Mouse (Mus musculus) stomach, postnatal 0 days (tissue): ENCODE measurements around the gene Perm1. TPM values are rescaled to one million over a fixed set of nuclear protein-coding genes. Genes with fewer than 3 reads are reported as not detected.

Source experiments
- ATAC-seq: fragments of 200-750 bp; cut with Nextera tagmentation; 2 replicates; pipeline ENCODE4 v1.8.0; 2017; ENCODE audit not compliant: low FRiP score, low TSS enrichment
- DNase-seq: peaks from one replicate; pipeline ENCODE4 v3.0.0-alpha.2; 2016; ENCODE audit warnings: low spot score
- H3K27ac ChIP-seq: fragments of 300-500 bp; sonication (generic); replicated peaks from 2 replicates; pipeline ENCODE4 v1.5.1; 2014; ENCODE audit warnings: mild to moderate bottlenecking, control low read depth
- H3K27me3 ChIP-seq: fragments of 300-500 bp; sonication (generic); 2 replicates; pipeline ENCODE4 v1.6.1; 2014; ENCODE audit warnings: low read length; ENCODE audit not compliant: control insufficient read depth, insufficient read depth
- H3K36me3 ChIP-seq: fragments of 300-500 bp; sonication (generic); 2 replicates; pipeline ENCODE4 v1.6.1; 2014; ENCODE audit warnings: low read length, mixed read lengths; ENCODE audit not compliant: control insufficient read depth, insufficient read depth
- H3K4me1 ChIP-seq: fragments of 300-500 bp; sonication (generic); replicated peaks from 2 replicates; pipeline ENCODE4 v1.6.1; 2014; ENCODE audit warnings: antibody characterized with exemption; ENCODE audit not compliant: control insufficient read depth, insufficient read depth
- H3K4me2 ChIP-seq: fragments of 300-500 bp; sonication (generic); replicated peaks from 2 replicates; pipeline ENCODE4 v1.6.1; 2014; ENCODE audit warnings: low read depth, mild to moderate bottlenecking, control low read depth, moderate library complexity
- H3K4me3 ChIP-seq: fragments of 300-500 bp; sonication (generic); 2 replicates; pipeline ENCODE4 v1.5.1; 2014; ENCODE audit warnings: low read depth, low read length, control low read depth
- H3K9ac ChIP-seq: fragments of 300-500 bp; sonication (generic); 2 replicates; pipeline ENCODE4 v1.6.1; 2014; ENCODE audit warnings: mild to moderate bottlenecking, low read length, control low read depth, mixed read lengths
- H3K9me3 ChIP-seq: fragments of 300-500 bp; sonication (generic); 2 replicates; pipeline ENCODE4 v1.6.1; 2016; ENCODE audit warnings: low read length; ENCODE audit not compliant: control insufficient read depth
- CTCF ChIP-seq: IDR thresholded peaks from 2 replicates; pipeline ENCODE4 v1.5.1; 2016; ENCODE audit warnings: antibody characterized with exemption, low read depth, mild to moderate bottlenecking, moderate library complexity
- EP300 ChIP-seq: optimal IDR thresholded peaks from 2 replicates; pipeline ENCODE3; 2016; ENCODE audit warnings: antibody characterized with exemption
- WGBS: fragments of 180-500 bp; shearing (Covaris S2); extraction: QIAGEN DNeasy Blood & Tissue Kit; methylation state at CpG from one replicate; pipeline ENCODE4 v1.1.7; 2014; 5-methylcytosine and 5-hydroxymethylcytosine counted together
- polyA plus RNA-seq: library from polyadenylated mRNA; unstranded; fragments of >200 nt; fragmentation: Nextera tagmentation; extraction: Ambion mirVana; gene quantifications from 2 replicates; pipeline ENCODE4 v1.2.1, GENCODE M21; 2015

The Perm1 gene
- polyA plus RNA-seq, 1 experiment from 2014 or later: 4.0 TPM

GRCm38 (mm10) chr4:156234021-156234501, 18.4 kb downstream of the Perm1 start:
- H3K27me3 ChIP-seq: no peaks in the 10 kb centered on the region
- DNase-seq (peak; percentile 36), ATAC-seq (no peak)
- H3K4me1 ChIP-seq: no peaks in the 10 kb centered on the region; the same call in 1 of the 2 replicates
- H3K9me3 ChIP-seq: no peaks in the 10 kb centered on the region
- H3K27ac ChIP-seq: peak overlapping the region; percentile 49; the same call in 1 of the 2 replicates
- TF ChIP-seq CTCF (no peak), EP300 (no peak)
- 7% methylated on average over 17 of the region's 17 CpGs for WGBS
- H3K36me3 ChIP-seq: peaks cover 16% of the 10 kb centered on the region
- peak overlapping the region; percentile 96 for H3K4me2 ChIP-seq
- peak overlapping the region; percentile 65 for H3K4me3 ChIP-seq
- H3K9ac ChIP-seq: peak overlapping the region; percentile 67

DNA sequence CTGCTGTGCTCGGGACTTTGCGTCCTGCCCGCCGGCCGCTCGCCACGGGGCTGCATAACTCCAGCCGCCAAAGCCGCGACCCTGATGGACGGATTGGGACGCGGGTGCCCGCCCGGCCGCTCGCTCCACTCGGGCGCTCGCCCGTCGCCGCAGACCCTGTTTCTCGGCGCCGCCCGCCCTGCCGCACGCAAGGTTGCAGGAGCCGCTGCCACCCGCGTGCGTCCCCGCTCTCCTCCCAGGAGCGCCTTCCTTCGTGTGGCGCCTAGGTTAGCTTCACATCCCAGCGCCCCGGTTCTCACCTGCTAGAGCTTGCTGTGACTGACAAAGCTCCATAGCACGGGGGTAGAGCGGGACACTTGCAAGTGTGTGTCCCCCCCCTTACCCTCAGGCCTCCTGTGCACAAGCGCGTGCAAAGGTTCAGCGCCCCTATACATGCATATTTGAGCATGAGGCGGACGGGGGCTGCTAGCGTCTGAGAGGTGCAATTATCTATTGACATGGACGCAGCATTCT, 19.1 kb downstream of the Perm1 start, which contains the start of gene Plekhn1:
Plekhn1 (minus strand) TSS at position 157 of the 513 bp plus-strand sequence.
- Histone ChIP-seq H3K4me1 (no peaks in the 10 kb centered on the region; the same call in 1 of the 2 replicates), H3K9ac (peak within 1 kb of the TSS; percentile 67), H3K9me3 (no peaks in the 10 kb centered on the region), H3K27me3 (no peaks in the 10 kb centered on the region), H3K36me3 (peaks cover 18% of the 10 kb centered on the region), H3K27ac (peak within 1 kb of the TSS; percentile 93), H3K4me2 (peak within 1 kb of the TSS; percentile 96), H3K4me3 (peak within 1 kb of the TSS; percentile 87)
- DNase-seq: peak; percentile 82
- peak; percentile 21 for ATAC-seq
- TF ChIP-seq CTCF (peak; percentile 1; the same call in 1 of the 2 replicates), EP300 (no peak)
- WGBS: under 1% methylated on average over 39 of the region's 48 CpGs

- no peak for TF ChIP-seq EP300
- peak; percentile 55; the same call in 1 of the 2 replicates for TF ChIP-seq CTCF
These were observed 19.7 kb downstream of the Perm1 start for GRCm38 (mm10) chr4:156235360-156235770.

DNA sequence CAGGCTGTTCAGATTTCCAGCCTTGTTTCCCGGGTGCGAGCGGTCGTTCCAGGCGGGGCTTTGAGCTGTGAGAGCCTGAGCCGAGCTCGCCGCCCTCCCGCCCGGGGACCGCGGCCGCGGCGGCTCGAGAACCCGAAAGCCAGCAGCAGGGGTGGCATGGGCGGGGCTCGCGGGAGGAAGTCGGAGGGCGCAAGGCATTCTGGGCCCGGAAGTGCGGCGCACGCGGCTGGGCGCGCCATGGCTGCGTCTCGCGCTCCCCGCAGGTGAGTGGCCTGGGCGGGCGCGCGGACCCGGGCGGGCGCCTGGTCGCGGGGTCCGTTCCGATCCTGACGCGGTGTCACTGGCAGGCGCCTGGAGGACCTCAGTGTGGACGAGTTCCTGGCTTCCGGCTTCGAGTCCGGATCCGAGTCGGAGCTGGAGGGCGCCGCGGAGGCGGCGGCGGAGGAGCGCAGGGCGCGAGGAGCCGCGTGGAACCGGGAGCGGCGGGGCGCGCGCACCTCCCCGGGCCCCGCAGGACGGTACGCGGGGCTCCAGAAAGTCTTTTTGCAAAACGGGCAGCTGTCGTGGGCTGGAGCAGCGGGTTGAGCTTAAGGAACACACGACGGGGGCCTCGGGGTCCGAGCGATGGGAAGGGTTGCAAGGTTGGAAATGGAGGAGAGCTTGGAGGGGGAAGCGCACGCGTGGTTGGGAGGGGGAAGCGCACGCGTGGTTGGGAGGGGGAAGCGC, 20.3 kb downstream of the Perm1 start, which contains the start of gene Noc2l:
Noc2l (plus strand) TSS at position 203 of the 726 bp plus-strand sequence.
- peak within 1 kb of the TSS; percentile 96 for H3K4me2 ChIP-seq
- TF ChIP-seq EP300 (no peak), CTCF (0 out of 2 replicates have a peak, but pooled peaks have one; percentile 12)
- H3K27ac ChIP-seq: peak within 1 kb of the TSS; percentile 93
- WGBS: under 1% methylated on average over 87 of the region's 90 CpGs
- peak within 1 kb of the TSS; percentile 87 for H3K4me3 ChIP-seq
- H3K9ac ChIP-seq: peak within 1 kb of the TSS; percentile 70
- peak; percentile 93 for ATAC-seq
- H3K36me3 ChIP-seq: peaks cover 15% of the 10 kb centered on the region
- H3K4me1 ChIP-seq: no peaks in the 10 kb centered on the region; the same call in 1 of the 2 replicates
- H3K27me3 ChIP-seq: no peaks in the 10 kb centered on the region
- H3K9me3 ChIP-seq: no peaks in the 10 kb centered on the region
- DNase-seq: peak; percentile 96

More at GRCm38 (mm10) chr4:156235360-156235770, 19.7 kb downstream of the Perm1 start:
- no peak for DNase-seq
- Histone ChIP-seq H3K4me1 (no peaks in the 10 kb centered on the region; the same call in 1 of the 2 replicates), H3K27ac (peak overlapping the region; percentile 93), H3K9me3 (no peaks in the 10 kb centered on the region), H3K4me2 (peak overlapping the region; percentile 96), H3K4me3 (peak overlapping the region; percentile 87), H3K36me3 (peaks cover 14% of the 10 kb centered on the region), H3K9ac (peak overlapping the region; percentile 56; the same call in 1 of the 2 replicates), H3K27me3 (no peaks in the 10 kb centered on the region)
- no peak for ATAC-seq
- WGBS: 2% methylated on average over 15 of the region's 15 CpGs

- peak; percentile 51 for DNase-seq
- Histone ChIP-seq H3K9me3 (no peaks in the 10 kb centered on the region), H3K4me2 (peak overlapping the region; percentile 96), H3K36me3 (peaks cover 21% of the 10 kb centered on the region), H3K4me1 (no peaks in the 10 kb centered on the region; the same call in 1 of the 2 replicates), H3K4me3 (peak overlapping the region; percentile 87), H3K27me3 (no peaks in the 10 kb centered on the region), H3K27ac (no peak overlapping the region), H3K9ac (no peak overlapping the region; the same call in 1 of the 2 replicates)
- 19% methylated on average over 54 of the region's 60 CpGs for WGBS
- TF ChIP-seq EP300: no peak
- TF ChIP-seq CTCF: no peak
- ATAC-seq: no peak
These were observed 21.2 kb downstream of the Perm1 start for GRCm38 (mm10) chr4:156236651-156237447.
